Mouse (Mus musculus): ENCODE measurements around the gene Pard6a. TPM values are rescaled to one million over a fixed set of nuclear protein-coding genes. Genes with fewer than 3 reads are reported as not detected.

Pard6a gene
- total RNA-seq, 2 experiments from 2014 or later: 1.7 TPM; not detected in 1

- no peak for ATAC-seq (replicated peaks; ENCODE audit: low FRiP score, poor library complexity, severe bottlenecking)
Measured at GRCm38 (mm10) chr8:105699488-105700215, 1.3 kb upstream of the Pard6a start.

DNA sequence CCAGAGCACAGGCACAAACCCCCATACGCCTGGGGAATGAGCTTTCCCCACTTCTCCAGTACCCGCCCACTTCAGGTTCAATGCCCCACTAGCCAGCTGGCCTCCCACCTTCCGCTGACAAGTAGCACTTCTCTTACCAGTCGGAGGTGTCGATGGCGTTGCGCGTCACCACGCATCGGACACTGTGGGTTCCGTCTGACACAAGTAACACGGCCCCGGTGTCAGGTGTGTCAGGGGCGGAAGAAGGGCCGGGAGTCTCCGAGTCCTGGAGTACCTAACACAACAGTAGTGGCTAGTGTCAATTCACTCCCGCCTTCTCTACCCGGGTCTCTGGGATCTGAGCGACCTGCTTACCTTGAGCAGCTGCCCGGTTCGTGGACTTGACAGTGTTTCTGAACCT is 382 bp upstream of the Pard6a start:
- peak; percentile 57 for ATAC-seq (replicated peaks; ENCODE audit: low FRiP score, poor library complexity, severe bottlenecking)

DNA sequence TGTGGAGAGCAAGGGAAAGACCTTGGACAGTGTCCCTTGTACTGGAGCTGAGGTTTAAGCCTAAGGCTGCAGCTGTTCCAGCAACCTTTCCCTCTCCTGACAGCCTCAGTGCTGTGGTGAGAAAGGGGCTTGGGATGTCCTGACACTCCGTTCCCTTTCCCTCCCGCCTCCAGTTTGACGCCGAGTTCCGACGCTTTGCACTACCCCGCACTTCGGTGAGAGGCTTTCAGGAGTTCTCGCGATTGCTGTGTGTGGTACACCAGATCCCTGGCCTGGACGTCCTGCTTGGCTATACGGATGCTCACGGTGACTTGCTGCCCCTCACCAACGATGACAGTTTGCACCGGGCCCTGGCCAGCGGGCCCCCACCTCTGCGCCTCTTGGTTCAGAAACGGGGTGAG is 1.1 kb downstream of the Pard6a start:
- ATAC-seq (replicated peaks; ENCODE audit: low FRiP score, poor library complexity, severe bottlenecking): no peak

DNA sequence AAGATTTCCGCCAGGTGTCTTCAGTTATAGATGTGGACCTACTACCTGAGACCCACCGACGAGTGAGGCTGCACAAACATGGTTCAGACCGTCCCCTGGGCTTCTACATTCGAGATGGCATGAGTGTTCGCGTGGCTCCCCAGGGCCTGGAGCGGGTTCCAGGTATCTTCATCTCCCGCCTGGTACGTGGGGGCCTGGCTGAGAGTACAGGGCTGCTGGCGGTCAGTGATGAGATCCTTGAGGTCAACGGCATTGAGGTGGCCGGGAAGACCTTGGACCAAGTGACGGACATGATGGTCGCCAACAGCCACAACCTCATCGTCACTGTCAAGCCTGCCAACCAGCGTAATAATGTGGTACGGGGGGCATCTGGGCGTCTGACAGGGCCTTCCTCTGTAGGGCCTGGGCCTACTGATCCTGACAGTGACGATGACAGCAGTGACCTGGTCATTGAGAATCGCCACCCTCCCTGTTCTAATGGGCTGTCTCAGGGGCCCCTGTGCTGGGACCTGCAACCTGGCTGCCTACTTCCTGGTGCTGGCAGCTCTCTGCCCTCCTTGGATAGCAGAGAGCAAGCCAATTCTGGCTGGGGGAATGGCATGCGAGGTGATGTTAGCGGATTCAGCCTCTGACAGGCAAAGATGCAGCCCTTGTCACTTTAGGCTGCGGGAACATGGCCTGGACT is 1.9 kb downstream of the Pard6a start:
- ATAC-seq (replicated peaks; ENCODE audit: low FRiP score, poor library complexity, severe bottlenecking): no peak

DNA sequence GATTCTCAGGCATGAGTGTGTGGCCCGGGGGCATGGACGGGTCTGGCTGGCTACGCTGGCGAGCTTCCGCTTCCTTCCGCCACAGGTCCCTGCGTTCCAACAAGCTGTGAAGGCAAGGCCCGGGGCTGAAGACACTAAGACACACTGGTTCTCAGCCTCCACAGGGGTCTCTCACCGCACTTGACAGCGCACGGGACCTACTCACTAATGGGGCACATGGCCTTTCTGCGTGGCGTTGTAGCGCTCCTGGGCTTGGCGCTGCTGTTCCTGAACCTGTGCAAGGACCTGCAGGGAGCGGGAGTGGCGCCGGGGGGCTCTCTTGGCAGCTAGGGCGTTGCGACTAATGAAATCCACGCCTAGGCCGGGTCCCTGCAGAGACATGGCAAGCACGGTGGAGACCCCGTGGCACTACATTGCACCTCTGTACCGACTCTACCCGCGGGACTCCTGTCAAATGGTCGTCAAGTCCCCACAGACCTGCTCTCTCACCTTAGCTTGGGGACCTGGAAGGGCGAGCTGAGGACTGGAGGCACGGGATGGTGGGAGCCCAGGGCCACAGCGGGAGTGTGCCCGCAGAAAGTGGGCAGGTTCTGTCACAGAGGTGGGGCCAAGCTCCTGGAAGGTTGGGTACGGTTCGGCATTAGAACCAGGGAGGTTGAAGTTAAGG is 3.3 kb downstream of the Pard6a start:
- ATAC-seq (replicated peaks; ENCODE audit: low FRiP score, poor library complexity, severe bottlenecking): no peak

DNA sequence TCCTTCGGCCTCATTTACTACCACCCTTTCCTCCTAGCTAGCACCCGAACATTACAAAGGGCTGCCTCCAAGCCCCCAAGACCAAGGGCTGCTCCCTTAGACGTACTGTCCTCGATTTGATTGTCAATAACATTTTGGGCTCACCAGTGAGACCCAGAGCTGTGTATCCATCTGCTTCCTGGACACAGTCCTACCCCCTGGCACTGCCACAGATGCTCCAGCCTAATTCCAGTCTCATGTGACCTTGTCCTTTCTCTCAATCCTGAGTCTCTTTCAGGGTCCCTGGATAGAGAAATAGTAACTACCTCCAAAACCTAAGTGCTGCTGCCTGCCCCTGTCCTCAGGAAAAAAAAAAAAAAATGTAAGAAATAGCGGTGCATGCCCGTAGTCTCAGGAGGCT is 4.0 kb downstream of the Pard6a start:
- no peak for ATAC-seq (replicated peaks; ENCODE audit: low FRiP score, poor library complexity, severe bottlenecking)

DNA sequence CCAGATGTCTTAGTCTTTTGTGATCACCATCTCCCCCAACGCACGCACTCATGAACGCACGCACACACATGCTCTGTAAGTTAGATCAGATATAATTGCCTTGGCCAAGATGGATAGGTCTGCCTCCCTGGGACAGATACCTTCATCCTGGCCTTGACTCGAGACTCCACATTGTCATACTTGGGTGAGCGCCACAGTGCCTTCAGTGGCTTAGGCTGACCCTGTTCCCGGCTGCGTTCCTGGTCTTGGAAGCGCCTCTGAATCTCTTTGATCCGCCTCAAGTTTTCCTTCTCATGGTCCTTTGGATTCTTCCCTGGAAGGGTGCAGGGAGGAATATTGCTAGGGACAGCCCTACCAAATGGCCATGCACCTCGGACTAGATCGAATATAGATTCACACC is 5.5 kb downstream of the Pard6a start:
- no peak for ATAC-seq (replicated peaks; ENCODE audit: low FRiP score, poor library complexity, severe bottlenecking)

GRCm38 (mm10) chr8:105707498-105708403 is 6.8 kb downstream of the Pard6a start, which contains the start of the genes 4933405L10Rik and Enkd1:
TSS of gene 4933405L10Rik (plus strand) at chr8:105707655.
TSS of gene Enkd1 (minus strand) at chr8:105708210.
- peak; percentile 86 for ATAC-seq (replicated peaks; ENCODE audit: low FRiP score, poor library complexity, severe bottlenecking)

- ATAC-seq (replicated peaks; ENCODE audit: low FRiP score, poor library complexity, severe bottlenecking): no peak
Measured at GRCm38 (mm10) chr8:105708675-105709074, 7.7 kb downstream of the Pard6a start.

GRCm38 (mm10) chr8:105709317-105709716 is 8.4 kb downstream of the Pard6a start:
- no peak for ATAC-seq (replicated peaks; ENCODE audit: low FRiP score, poor library complexity, severe bottlenecking)

DNA sequence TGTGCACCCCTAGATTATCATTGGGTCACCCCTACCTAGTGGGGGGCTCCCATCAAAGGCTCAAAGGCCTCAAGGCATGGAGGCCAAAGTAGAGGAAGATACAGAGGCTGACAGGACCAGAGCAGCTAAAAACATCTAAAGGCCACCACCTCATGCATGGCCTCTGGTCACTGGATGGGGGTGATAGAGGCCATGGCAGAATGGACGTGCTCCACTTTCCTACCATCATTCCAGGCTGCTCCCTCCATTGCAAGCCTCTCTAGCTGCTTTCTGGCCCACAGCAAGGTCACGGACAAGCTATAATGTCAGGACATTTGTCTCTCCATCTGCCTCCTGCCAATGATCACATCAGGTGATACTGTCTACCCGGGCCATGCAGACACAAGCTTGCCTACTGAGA is 11.3 kb downstream of the Pard6a start:
- no peak for ATAC-seq (replicated peaks; ENCODE audit: low FRiP score, poor library complexity, severe bottlenecking)

DNA sequence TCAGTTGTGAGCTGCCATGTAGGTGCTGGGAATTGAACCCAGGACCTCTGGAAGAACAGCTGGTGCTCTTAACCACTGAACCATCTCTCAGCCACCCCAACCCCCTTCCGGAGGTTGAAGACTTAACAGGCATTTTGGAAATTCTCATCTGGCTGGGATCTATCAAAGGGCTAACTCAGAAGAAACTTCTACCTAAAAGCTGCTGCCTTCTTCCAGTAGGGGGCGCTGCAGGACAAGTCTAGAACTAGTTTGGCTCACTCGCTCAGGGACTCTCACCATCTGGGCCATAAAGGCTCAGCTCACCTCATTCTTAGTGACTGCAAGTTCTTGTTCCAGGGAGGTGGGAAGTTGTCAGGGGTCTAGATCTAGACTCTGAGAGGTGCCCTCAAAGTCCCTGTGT is 13.2 kb downstream of the Pard6a start:
- ATAC-seq (replicated peaks; ENCODE audit: low FRiP score, poor library complexity, severe bottlenecking): peak; percentile 84

DNA sequence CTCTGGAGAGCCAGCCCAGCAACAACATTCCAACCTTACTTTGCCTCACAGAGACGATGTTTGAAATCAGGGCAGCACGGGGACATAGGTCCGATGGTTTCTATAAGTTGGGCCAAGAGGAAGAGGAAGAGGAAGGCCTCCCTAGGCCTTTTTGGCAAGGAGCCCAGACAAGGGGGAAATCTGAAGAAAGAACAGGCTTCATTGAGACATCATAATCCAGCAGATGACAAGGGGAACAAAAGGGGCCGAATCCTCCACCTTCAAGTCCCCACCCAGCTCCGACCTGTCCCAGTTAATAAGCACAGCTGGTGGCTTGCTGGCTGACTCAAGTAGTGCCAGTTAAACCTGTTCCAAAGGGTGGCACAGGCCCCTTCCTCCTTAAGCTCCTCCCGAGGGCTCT is 14.1 kb downstream of the Pard6a start:
- no peak for ATAC-seq (replicated peaks; ENCODE audit: low FRiP score, poor library complexity, severe bottlenecking)

DNA sequence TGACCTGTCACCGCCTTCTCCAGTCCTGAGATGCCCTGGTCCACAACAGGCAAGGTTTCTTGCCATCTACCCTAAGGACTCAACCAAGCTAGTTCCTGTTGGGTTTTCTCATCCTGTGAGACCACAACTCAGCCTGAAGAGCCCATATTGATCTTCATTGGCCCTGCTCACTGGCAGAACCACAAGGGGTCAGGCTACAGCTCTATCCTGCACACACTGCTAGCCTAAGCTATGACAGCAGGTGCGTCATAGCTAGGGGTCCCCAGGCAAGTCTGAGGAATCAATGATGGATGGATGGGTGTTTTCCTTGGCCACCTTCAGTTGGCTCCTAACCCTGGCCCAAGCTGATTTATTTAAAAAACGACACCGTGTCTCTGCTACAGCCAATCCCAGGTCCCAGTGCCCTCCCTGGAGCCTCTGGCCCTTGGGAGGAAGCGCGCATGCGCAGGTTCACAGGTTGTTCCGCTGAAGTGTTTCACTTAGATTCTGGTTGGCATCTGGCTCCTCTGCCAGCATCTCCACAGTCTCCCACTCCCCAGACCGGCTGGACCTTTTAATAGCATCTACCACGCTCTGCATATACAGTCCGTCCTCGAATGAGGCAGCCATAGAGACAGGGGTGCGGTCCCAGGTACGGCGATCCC is 15.5 kb downstream of the Pard6a start:
- ATAC-seq (replicated peaks; ENCODE audit: low FRiP score, poor library complexity, severe bottlenecking): no peak

DNA sequence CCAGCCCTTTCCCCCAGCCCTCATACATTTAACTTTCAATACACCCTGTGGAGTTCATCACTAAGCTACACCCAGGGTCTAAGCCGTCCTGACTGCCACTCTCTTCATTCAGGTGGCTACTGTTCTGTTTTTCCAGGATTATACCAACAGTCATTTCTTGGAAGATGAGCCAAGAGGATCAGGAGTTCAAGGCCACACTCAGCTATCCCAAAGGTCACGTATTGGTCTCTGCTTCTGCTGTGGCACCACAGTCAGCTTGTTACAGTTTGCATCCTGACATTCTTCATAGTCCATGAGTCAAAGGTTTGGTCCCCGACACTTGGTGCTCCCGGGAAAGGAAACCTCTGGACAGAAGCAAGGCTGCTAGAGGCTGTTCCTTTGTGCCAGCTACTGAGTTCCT is 18.7 kb downstream of the Pard6a start:
- no peak for ATAC-seq (replicated peaks; ENCODE audit: low FRiP score, poor library complexity, severe bottlenecking)

GRCm38 (mm10) chr8:105722861-105723260 is 21.9 kb downstream of the Pard6a start:
- no peak for ATAC-seq (replicated peaks; ENCODE audit: low FRiP score, poor library complexity, severe bottlenecking)

- ATAC-seq (replicated peaks; ENCODE audit: low FRiP score, poor library complexity, severe bottlenecking): no peak
Measured at GRCm38 (mm10) chr8:105725726-105726125, 24.8 kb downstream of the Pard6a start.

DNA sequence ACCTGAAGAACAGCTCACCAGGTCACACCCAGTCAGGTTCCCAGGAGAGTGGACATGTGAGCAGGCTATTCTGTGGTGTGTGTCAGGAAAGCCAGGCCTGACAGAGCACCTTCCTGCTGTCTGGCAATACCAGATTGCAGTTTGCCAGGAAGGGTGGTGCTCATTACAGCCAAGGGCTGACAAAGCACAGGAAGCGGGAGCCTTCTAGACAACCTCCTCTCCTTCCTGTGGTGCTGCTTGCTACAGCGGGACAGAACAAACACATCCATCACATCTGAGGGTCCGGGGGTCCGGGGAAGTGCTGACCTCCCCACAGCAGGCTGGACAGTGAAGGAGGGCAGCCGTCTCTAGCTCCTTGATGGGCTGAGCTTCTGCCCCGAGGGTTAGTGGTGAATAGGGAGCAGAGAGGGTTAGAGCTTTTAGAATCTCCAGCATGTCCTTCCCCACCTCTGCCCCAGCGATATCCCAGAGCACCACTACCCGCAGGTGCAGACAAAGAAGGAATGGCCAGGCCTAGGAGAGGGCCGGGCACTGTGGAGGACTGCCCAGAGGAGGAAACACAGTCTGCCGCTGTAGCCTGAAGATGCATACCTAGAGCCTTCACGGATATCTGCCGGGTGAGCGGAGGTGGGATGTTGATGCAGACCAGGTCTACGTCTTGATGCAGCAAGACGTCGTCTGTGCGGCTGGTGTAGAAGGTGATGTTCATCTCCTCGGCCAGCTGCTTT is 26.6 kb downstream of the Pard6a start:
- ATAC-seq (replicated peaks; ENCODE audit: low FRiP score, poor library complexity, severe bottlenecking): peak; percentile 55

- ATAC-seq (replicated peaks; ENCODE audit: low FRiP score, poor library complexity, severe bottlenecking): 0 out of 2 replicates have a peak, but pooled peaks have one; percentile 30
Measured at GRCm38 (mm10) chr8:105732186-105732585, 31.2 kb downstream of the Pard6a start.

Measured in erythroid progenitor cell, adult 5-6 weeks (primary cell).